Mouse (Mus musculus): ENCODE data around the gene Ppm1l.

GRCm38 (mm10) chr3:69274664-69275312, 41.9 kb upstream of the Ppm1l start:
- no peak for TF ChIP-seq CTCF (IDR thresholded peaks at IDR 0.05; ENCODE audit: borderline replicate concordance, extremely low read depth, insufficient read depth, insufficient read length)
- TF ChIP-seq POLR2A (IDR thresholded peaks at IDR 0.05; ENCODE audit: borderline replicate concordance, extremely low read depth, insufficient read depth, insufficient read length, poor library complexity, severe bottlenecking): no peak

Measured in brain, embryonic 14.5 days (tissue).